Mouse (Mus musculus): ENCODE data around the gene Ankar. TPM values are rescaled to one million over a fixed set of nuclear protein-coding genes. Genes with fewer than 3 reads are reported as not detected.

Gene Ankar
- polyA plus RNA-seq, 1 experiment from 2014 or later, result not detected

DNA sequence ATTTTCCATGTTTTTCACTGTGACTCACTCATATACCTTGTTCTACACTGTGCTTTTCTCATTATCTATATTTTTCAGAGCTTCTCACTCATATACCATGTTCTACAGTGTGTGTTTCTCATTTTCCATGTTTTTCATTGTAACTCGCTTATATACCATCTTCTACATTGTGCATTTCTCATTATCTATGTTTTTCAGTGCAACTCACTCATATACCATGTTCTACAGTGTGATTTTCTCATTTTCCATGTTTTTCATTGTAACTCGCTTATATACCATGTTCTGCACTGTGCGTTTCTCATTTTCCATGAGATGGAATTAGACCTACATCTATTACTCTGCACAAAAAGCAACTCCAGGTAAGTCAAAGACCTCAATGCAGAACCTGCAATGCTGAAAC, 4.1 kb downstream of the Ankar start:
- Histone ChIP-seq H3K4me3 (ENCODE audit: low read depth, low read length) (no peak overlapping the region), H3K27me3 (replicated peaks; ENCODE audit: control insufficient read depth, insufficient read depth, low read length) (no peaks in the 10 kb centered on the region), H3K4me2 (ENCODE audit: low read depth, low read length) (no peak overlapping the region), H3K9ac (ENCODE audit: low read depth, low read length) (no peak overlapping the region), H3K27ac (replicated peaks; ENCODE audit: low read depth, low read length) (no peak overlapping the region), H3K9me3 (ENCODE audit: control insufficient read depth, low read length) (no peaks in the 10 kb centered on the region), H3K4me1 (ENCODE audit: control insufficient read depth, insufficient read depth, low read length) (no peaks in the 10 kb centered on the region), H3K36me3 (ENCODE audit: control insufficient read depth, insufficient read depth, low read length) (no peaks in the 10 kb centered on the region)
- DNase-seq (ENCODE audit: low spot score) (no peak), ATAC-seq (ENCODE audit: low read depth) (no peak)
- WGBS, result 53% methylated on average over 3 of the region's 3 CpGs

DNA sequence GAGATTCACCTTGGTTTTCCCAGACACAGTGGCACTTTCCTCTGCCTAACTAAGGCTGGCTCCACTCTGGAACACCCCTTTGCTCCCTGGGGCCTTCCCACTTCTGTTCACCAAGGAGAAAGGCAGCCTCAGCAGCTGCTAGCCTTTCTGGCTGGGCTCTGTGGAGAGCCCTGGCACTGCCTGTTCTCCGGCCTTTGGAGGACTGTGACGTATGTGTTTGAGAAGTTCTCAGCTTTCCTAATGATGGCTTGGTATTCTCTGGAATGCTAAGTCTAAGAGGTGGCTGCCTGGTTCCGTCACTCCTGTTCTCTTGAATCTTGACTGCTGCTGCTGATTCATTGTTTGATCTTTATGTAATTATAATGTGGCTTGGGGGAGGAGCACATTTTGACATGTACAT, 27.3 kb downstream of the Ankar start:
- no peaks in the 10 kb centered on the region for H3K27me3 ChIP-seq (replicated peaks; ENCODE audit: control insufficient read depth, insufficient read depth, low read length)
- H3K36me3 ChIP-seq (ENCODE audit: control insufficient read depth, insufficient read depth, low read length), result no peaks in the 10 kb centered on the region
- no peak overlapping the region for H3K4me3 ChIP-seq (ENCODE audit: low read depth, low read length)
- H3K9me3 ChIP-seq (ENCODE audit: control insufficient read depth, low read length), result no peaks in the 10 kb centered on the region
- H3K4me1 ChIP-seq (ENCODE audit: control insufficient read depth, insufficient read depth, low read length), result no peaks in the 10 kb centered on the region
- peak; percentile 72; the same call in 1 of the 2 replicates for ATAC-seq (ENCODE audit: low read depth)
- H3K27ac ChIP-seq (replicated peaks; ENCODE audit: low read depth, low read length), result no peak overlapping the region
- DNase-seq (ENCODE audit: low spot score), result peak; percentile 35
- no peak overlapping the region for H3K9ac ChIP-seq (ENCODE audit: low read depth, low read length)
- 23% methylated on average over 3 of the region's 3 CpGs for WGBS
- no peak overlapping the region for H3K4me2 ChIP-seq (ENCODE audit: low read depth, low read length)

DNA sequence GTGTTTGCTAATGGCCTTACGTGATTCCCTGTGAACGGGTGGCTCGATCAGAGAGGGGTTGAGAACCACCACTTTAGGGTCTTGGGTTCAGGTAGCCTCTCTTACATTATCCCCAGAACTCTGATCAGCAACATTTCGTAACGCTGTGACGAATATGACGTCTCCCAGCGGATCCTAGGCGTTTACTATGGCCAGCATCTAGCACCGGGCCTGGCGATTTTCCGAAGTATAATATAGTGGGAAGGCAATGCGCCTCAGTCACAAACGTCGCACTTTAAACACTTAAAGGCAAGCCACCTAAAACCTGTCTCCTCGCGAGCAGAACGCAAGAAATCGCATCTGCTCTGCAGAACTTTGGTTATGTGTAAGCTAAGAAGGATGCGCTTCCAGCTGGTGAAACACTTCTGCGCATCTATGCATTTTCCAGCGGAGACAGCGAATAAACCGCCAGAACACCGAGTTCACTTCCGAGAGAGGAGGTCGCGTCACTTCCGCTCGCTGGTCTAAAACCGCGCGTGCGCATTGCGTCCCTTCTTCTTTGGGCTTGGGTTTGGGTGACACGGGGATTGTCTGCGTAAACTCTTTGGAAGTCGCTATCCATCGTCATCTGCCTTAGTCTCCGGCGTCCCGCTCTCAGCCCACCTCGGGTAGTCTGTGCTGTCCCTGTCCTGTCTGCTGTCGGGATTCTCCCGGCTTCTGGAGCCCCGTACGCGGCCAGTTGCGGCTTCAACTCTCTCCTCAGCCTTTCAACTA, 59.5 kb downstream of the Ankar start:
- DNase-seq (ENCODE audit: low spot score), result peak; percentile 88
- peak overlapping the region; percentile 25; the same call in 1 of the 2 replicates for H3K9ac ChIP-seq (ENCODE audit: low read depth, low read length)
- peak overlapping the region; percentile 29 for H3K4me3 ChIP-seq (ENCODE audit: low read depth, low read length)
- peak; percentile 77; the same call in 1 of the 2 replicates for ATAC-seq (ENCODE audit: low read depth)
- H3K27me3 ChIP-seq (replicated peaks; ENCODE audit: control insufficient read depth, insufficient read depth, low read length), result no peaks in the 10 kb centered on the region
- no peak overlapping the region for H3K27ac ChIP-seq (replicated peaks; ENCODE audit: low read depth, low read length)
- H3K36me3 ChIP-seq (ENCODE audit: control insufficient read depth, insufficient read depth, low read length), result no peaks in the 10 kb centered on the region
- H3K9me3 ChIP-seq (ENCODE audit: control insufficient read depth, low read length), result 0 out of 2 replicates have a peak, but pooled peaks cover 5% of the 10 kb centered on the region
- WGBS, result 47% methylated on average over 49 of the region's 49 CpGs
- no peaks in the 10 kb centered on the region for H3K4me1 ChIP-seq (ENCODE audit: control insufficient read depth, insufficient read depth, low read length)
- peak overlapping the region; percentile 52 for H3K4me2 ChIP-seq (ENCODE audit: low read depth, low read length)

DNA sequence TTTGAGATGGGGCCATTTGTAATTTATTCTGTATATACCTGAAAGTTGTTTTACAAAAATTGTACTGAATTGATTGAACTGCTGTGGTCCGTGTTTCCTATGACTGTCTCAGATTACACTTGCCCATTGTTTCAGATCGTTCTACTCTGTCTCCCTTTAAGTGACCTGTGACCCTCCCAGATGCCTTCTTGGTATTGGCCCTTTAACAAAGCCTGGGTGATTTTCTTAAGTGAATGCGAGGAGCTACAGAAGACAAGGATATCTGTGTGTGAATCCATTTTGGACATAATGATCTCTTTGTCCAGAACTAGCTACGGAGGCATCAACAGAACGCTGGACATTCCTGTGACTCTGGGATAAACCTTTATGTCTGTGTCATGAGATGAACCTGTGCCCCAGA, 65.2 kb downstream of the Ankar start:
- no peaks in the 10 kb centered on the region for H3K4me1 ChIP-seq (ENCODE audit: control insufficient read depth, insufficient read depth, low read length)
- H3K4me3 ChIP-seq (ENCODE audit: low read depth, low read length), result no peak overlapping the region
- no peak overlapping the region for H3K9ac ChIP-seq (ENCODE audit: low read depth, low read length)
- DNase-seq (ENCODE audit: low spot score) (no peak), ATAC-seq (ENCODE audit: low read depth) (no peak)
- no peaks in the 10 kb centered on the region for H3K27me3 ChIP-seq (replicated peaks; ENCODE audit: control insufficient read depth, insufficient read depth, low read length)
- WGBS, result 17% methylated on average over 5 of the region's 5 CpGs
- no peak overlapping the region for H3K4me2 ChIP-seq (ENCODE audit: low read depth, low read length)
- H3K36me3 ChIP-seq (ENCODE audit: control insufficient read depth, insufficient read depth, low read length), result peaks cover 36% of the 10 kb centered on the region
- no peaks in the 10 kb centered on the region for H3K9me3 ChIP-seq (ENCODE audit: control insufficient read depth, low read length)
- H3K27ac ChIP-seq (replicated peaks; ENCODE audit: low read depth, low read length), result no peak overlapping the region

DNA sequence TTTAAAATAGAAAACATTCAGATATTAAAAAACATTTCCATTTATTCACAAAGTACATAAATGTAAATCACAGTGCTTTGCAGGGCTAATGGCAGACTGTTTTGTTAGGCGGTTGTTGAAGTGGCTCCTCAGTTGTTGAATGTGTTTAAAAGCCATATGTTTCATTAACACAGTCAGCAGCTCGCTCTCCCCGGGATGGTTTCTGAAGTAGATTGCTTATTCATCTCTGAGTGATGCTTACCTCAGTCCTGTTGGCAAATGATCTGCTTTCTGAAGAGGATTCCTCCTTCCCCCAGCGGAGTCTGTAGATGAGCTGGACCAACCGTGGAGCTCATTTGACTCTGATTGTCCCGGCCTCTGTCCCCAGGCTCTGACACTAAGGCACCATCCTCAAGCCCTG, 88.2 kb downstream of the Ankar start:
- peaks cover 82% of the 10 kb centered on the region for H3K36me3 ChIP-seq (ENCODE audit: control insufficient read depth, insufficient read depth, low read length)
- H3K9ac ChIP-seq (ENCODE audit: low read depth, low read length), result no peak overlapping the region
- no peak for DNase-seq (ENCODE audit: low spot score)
- H3K4me3 ChIP-seq (ENCODE audit: low read depth, low read length), result no peak overlapping the region
- H3K27ac ChIP-seq (replicated peaks; ENCODE audit: low read depth, low read length), result no peak overlapping the region
- no peaks in the 10 kb centered on the region for H3K4me1 ChIP-seq (ENCODE audit: control insufficient read depth, insufficient read depth, low read length)
- H3K9me3 ChIP-seq (ENCODE audit: control insufficient read depth, low read length), result no peaks in the 10 kb centered on the region
- no peak for ATAC-seq (ENCODE audit: low read depth)
- H3K27me3 ChIP-seq (replicated peaks; ENCODE audit: control insufficient read depth, insufficient read depth, low read length), result no peaks in the 10 kb centered on the region
- no peak overlapping the region for H3K4me2 ChIP-seq (ENCODE audit: low read depth, low read length)
- 89% methylated on average over 6 of the region's 6 CpGs for WGBS

DNA sequence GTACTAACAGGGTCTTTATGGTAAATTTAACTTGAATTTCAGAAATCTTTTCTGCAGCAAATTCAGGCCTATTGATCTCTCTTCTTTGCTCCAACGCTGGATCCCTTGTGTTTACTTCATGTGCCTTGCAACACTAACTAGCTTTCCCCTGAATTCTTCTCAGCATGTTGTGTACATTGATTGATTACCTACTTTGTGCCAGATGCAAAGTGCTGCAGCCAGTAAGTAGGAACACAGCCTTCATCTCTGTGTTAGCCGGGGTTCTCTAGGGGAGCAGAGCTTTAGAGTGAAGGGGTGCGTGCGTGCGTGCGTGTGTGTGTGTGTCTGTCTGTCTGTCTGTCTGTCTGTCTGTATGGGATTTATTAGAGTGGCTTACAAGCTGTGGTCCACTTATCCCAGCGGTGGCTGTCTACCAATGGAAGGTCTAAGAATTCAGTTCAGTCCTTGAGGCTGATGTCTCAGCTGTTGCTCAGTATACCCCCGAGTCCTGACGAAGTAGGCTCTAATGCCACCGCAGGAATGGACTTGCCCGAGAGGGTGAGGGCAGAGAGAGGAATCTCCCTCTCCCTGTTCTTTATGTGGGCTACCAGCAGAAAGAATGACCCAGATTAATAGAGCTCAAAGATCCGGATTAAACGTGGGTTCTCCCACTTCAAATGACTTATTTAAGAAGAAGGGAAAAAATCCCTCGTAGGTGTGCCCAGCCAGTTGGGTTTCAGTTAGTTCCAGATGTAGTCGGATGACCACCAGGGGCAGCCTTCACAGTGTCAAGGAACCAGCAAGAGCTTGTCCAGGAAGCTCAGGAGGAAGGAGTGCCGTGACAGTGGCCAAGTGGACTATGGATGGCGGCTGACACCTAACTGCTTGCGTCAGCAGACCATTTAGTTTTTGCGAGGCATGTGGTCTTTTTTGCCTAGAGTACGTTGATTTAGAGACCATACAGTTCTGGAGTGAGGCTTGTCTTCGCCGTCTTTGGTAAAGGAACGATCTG, 90.2 kb downstream of the Ankar start:
- H3K4me1 ChIP-seq (ENCODE audit: control insufficient read depth, insufficient read depth, low read length), result no peaks in the 10 kb centered on the region
- H3K27me3 ChIP-seq (replicated peaks; ENCODE audit: control insufficient read depth, insufficient read depth, low read length), result no peaks in the 10 kb centered on the region
- no peak overlapping the region for H3K4me2 ChIP-seq (ENCODE audit: low read depth, low read length)
- H3K4me3 ChIP-seq (ENCODE audit: low read depth, low read length), result no peak overlapping the region
- WGBS, result 83% methylated on average over 23 of the region's 23 CpGs
- H3K9ac ChIP-seq (ENCODE audit: low read depth, low read length), result no peak overlapping the region
- H3K27ac ChIP-seq (replicated peaks; ENCODE audit: low read depth, low read length), result no peak overlapping the region
- ATAC-seq (ENCODE audit: low read depth), result no peak
- no peaks in the 10 kb centered on the region for H3K9me3 ChIP-seq (ENCODE audit: control insufficient read depth, low read length)
- H3K36me3 ChIP-seq (ENCODE audit: control insufficient read depth, insufficient read depth, low read length), result peaks cover 75% of the 10 kb centered on the region
- DNase-seq (ENCODE audit: low spot score), result no peak

DNA sequence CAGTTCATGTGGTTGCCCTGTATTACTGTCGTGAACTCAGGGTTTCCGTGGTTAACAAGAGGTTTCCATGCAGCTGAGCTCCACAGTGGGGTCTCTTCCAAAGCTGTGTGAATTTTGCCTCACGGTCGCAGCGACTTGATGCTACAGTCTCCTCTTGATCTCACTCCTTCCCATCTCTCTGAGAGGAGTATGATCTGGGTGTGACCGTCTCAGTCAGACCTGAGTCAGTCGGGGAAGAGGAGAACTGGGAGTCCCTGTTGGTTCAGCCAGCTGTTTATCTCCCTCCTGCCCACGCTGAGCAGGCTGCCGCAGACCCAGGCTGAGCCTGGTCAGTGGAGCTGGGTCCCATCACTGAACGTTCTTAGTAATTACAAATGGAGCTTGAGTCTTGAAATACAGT, 91.2 kb downstream of the Ankar start:
- Histone ChIP-seq H3K4me3 (ENCODE audit: low read depth, low read length) (no peak overlapping the region), H3K9ac (ENCODE audit: low read depth, low read length) (no peak overlapping the region), H3K4me1 (ENCODE audit: control insufficient read depth, insufficient read depth, low read length) (no peaks in the 10 kb centered on the region), H3K36me3 (ENCODE audit: control insufficient read depth, insufficient read depth, low read length) (peaks cover 65% of the 10 kb centered on the region), H3K4me2 (ENCODE audit: low read depth, low read length) (no peak overlapping the region), H3K27me3 (replicated peaks; ENCODE audit: control insufficient read depth, insufficient read depth, low read length) (no peaks in the 10 kb centered on the region), H3K27ac (replicated peaks; ENCODE audit: low read depth, low read length) (no peak overlapping the region), H3K9me3 (ENCODE audit: control insufficient read depth, low read length) (no peaks in the 10 kb centered on the region)
- WGBS, result 77% methylated on average over 10 of the region's 10 CpGs
- DNase-seq (ENCODE audit: low spot score) (no peak), ATAC-seq (ENCODE audit: low read depth) (no peak)

DNA sequence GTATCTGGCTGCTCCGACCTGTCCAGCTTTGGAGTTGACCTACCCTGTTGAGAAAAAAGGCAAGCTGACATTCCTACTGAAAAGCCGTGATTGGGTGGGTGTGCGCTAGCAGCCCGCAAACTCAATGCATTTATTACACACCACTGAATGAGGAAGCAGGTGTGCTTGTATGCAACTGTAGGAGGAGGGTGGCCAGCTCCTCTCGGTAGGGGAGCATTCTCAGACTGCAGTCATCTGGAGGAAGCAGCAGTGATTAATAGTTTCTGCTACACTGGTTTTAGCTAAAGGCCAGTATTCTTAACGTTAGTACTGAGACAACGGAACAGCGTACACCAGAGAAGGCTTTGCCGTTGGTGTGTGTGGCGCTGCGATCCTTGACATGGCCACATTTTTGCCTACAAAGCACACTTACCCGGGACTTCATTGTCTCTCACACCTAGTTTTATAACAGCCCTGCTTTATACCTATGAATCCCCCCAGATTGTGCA, 94.1 kb downstream of the Ankar start:
- WGBS, result 84% methylated on average over 12 of the region's 12 CpGs
- ATAC-seq (ENCODE audit: low read depth), result 0 out of 2 replicates have a peak, but pooled peaks have one; percentile 9

More for the DNA sequence above, 94.1 kb downstream of the Ankar start:
- Histone ChIP-seq H3K4me1 (ENCODE audit: control insufficient read depth, insufficient read depth, low read length) (no peaks in the 10 kb centered on the region), H3K27ac (replicated peaks; ENCODE audit: low read depth, low read length) (no peak overlapping the region), H3K4me2 (ENCODE audit: low read depth, low read length) (no peak overlapping the region), H3K36me3 (ENCODE audit: control insufficient read depth, insufficient read depth, low read length) (peaks cover 56% of the 10 kb centered on the region), H3K27me3 (replicated peaks; ENCODE audit: control insufficient read depth, insufficient read depth, low read length) (no peaks in the 10 kb centered on the region), H3K9ac (ENCODE audit: low read depth, low read length) (no peak overlapping the region), H3K9me3 (ENCODE audit: control insufficient read depth, low read length) (no peaks in the 10 kb centered on the region), H3K4me3 (ENCODE audit: low read depth, low read length) (no peak overlapping the region)
- peak; percentile 13 for DNase-seq (ENCODE audit: low spot score)
